Mouse (Mus musculus): ENCODE results near the gene Gdpd3. TPM values are rescaled to one million over a fixed set of nuclear protein-coding genes. Genes with fewer than 3 reads are reported as not detected.

The Gdpd3 gene
- polyA plus RNA-seq, 2 experiments = 0.27 to 2.0 TPM

DNA sequence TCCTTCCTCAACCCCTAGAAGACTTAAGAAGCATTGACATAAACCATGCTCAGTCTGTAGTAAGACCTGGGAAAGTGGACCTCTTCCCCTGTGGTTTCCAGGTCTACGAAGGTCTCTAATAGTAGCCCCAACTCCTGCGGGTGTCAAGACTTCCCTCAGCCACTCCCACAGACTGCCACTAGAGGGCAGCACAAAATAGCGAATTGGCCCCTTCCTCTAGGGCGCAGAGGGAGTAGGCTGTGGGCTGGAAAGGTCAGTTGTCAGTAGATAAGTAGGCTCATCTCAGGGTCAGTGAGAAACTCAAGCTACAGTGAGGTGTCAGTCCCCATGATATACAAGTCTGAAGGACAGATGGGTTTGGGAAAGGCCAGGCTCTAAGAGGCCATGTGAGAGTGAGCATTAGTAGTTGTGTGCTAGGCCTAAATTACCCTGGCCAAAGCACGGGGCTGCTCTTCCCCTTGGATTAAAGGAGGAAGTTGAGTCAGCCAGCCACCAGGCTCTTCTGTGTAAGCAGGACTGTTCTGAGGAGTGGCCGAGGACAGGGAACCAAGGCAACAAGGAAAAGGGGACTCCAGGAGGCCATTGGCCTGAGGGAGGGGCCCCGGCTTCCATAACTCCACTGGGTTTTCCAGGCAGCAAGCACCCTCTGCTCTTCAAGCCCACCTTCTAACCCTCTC, 55.8 kb downstream of the Gdpd3 start:
- TF ChIP-seq CTCF (IDR thresholded peaks at IDR 0.05; ENCODE audit: low read depth) = peak; percentile 97
- TF ChIP-seq EP300 (IDR thresholded peaks at IDR 0.05; ENCODE audit: low read depth) = no peak
- no peaks in the 10 kb centered on the region for H3K9me3 ChIP-seq (ENCODE audit: control insufficient read depth, low read length)
- H3K27ac ChIP-seq = no peak overlapping the region
- 17% methylated on average over 7 of the region's 7 CpGs for WGBS (ENCODE audit: insufficient replicate concordance)
- H3K9ac ChIP-seq (replicated peaks) = no peak overlapping the region
- H3K27me3 ChIP-seq (ENCODE audit: control insufficient read depth, insufficient read depth, low read length) = peaks cover 16% of the 10 kb centered on the region
- ATAC-seq (ENCODE audit: insufficient read depth) (peak; percentile 41; the same call in 1 of the 2 replicates), DNase-seq (ENCODE audit: low read depth in 3 of 3, low spot score in 3 of 3) (peak; percentile 36 to 59 (median 55))
- no peak overlapping the region for H3K4me3 ChIP-seq (ENCODE audit: insufficient read depth in 1 of 2, low read depth in 2 of 2, low read length in 2 of 2)
- no peaks in the 10 kb centered on the region for H3K36me3 ChIP-seq (replicated peaks; ENCODE audit: control insufficient read depth, insufficient read depth, low read depth)
- H3K4me1 ChIP-seq (replicated peaks; ENCODE audit: control insufficient read depth in 2 of 2, insufficient read depth in 2 of 2, low read length in 1 of 2) = no peaks in the 10 kb centered on the region
- H3K4me2 ChIP-seq (ENCODE audit: low read depth) = no peak overlapping the region

DNA sequence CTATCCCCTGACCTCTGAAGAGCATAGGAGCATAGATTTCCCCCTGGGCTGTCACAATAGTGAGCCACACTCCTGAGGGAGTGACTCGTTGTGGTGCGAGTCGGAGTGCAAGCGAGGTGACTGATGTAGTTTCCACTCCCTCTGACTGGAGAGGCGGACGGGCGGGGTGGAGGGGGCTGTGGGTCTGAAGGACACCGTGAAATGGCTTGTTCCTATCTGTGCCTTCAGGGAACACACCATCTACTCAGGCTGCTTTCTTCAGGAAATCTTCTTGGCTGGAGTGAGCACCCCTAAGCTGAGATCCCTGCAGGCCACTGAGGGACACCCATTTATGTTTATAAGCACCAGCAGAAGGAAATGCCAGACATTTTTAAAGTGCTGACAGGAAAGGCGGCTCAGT, 56.6 kb downstream of the Gdpd3 start:
- H3K4me1 ChIP-seq (replicated peaks; ENCODE audit: control insufficient read depth in 2 of 2, insufficient read depth in 2 of 2, low read length in 1 of 2) = no peaks in the 10 kb centered on the region
- H3K4me2 ChIP-seq (ENCODE audit: low read depth) = no peak overlapping the region
- H3K27me3 ChIP-seq (ENCODE audit: control insufficient read depth, insufficient read depth, low read length) = peaks cover 16% of the 10 kb centered on the region
- H3K27ac ChIP-seq = no peak overlapping the region
- TF ChIP-seq CTCF (IDR thresholded peaks at IDR 0.05; ENCODE audit: low read depth) = no peak
- TF ChIP-seq EP300 (IDR thresholded peaks at IDR 0.05; ENCODE audit: low read depth) = no peak
- no peaks in the 10 kb centered on the region for H3K9me3 ChIP-seq (ENCODE audit: control insufficient read depth, low read length)
- ATAC-seq (ENCODE audit: insufficient read depth) = no peak
- H3K9ac ChIP-seq (replicated peaks) = no peak overlapping the region
- H3K36me3 ChIP-seq (replicated peaks; ENCODE audit: control insufficient read depth, insufficient read depth, low read depth) = no peaks in the 10 kb centered on the region
- no peak for DNase-seq (ENCODE audit: low read depth in 3 of 3, low spot score in 3 of 3)
- WGBS (ENCODE audit: insufficient replicate concordance) = 31% methylated on average over 9 of the region's 9 CpGs
- no peak overlapping the region for H3K4me3 ChIP-seq (ENCODE audit: insufficient read depth in 1 of 2, low read depth in 2 of 2, low read length in 2 of 2)

DNA sequence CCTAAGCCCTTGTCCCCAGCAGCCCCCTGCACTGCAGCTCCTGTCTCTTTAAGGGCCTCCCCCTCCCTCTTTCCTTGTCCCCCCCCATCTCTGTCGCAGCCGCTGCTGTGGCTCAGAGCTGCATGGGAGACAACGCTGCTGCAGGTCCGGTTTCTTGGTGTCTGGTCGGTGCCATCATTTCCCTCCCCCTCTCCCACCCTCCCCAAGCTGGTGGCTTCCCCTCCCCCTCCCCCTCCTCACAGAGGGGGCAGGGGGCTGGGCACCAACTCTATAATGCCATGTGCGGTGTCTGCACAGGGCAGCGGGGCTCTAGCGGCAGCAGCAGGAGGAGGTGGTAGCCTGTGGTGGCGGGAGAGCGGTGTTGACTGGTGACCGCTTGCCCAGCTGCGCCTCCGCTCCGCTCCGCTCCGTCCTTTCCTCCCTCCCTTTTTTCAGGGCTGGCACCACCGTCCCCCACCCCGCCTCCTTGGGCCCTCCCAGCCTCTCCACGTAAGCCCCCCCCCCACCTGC, 57.1 kb downstream of the Gdpd3 start:
- Histone ChIP-seq H3K36me3 (replicated peaks; ENCODE audit: control insufficient read depth, insufficient read depth, low read depth) (no peaks in the 10 kb centered on the region), H3K4me2 (ENCODE audit: low read depth) (no peak overlapping the region), H3K27ac (no peak overlapping the region), H3K9ac (replicated peaks) (no peak overlapping the region), H3K4me1 (replicated peaks; ENCODE audit: control insufficient read depth in 2 of 2, insufficient read depth in 2 of 2, low read length in 1 of 2) (no peaks in the 10 kb centered on the region), H3K4me3 (ENCODE audit: insufficient read depth in 1 of 2, low read depth in 2 of 2, low read length in 2 of 2) (no peak overlapping the region), H3K27me3 (ENCODE audit: control insufficient read depth, insufficient read depth, low read length) (peaks cover 16% of the 10 kb centered on the region), H3K9me3 (ENCODE audit: control insufficient read depth, low read length) (no peaks in the 10 kb centered on the region)
- DNase-seq (ENCODE audit: low read depth in 3 of 3, low spot score in 3 of 3) (no peak), ATAC-seq (ENCODE audit: insufficient read depth) (no peak)
- TF ChIP-seq CTCF (IDR thresholded peaks at IDR 0.05; ENCODE audit: low read depth) (no peak), EP300 (IDR thresholded peaks at IDR 0.05; ENCODE audit: low read depth) (no peak)
- WGBS (ENCODE audit: insufficient replicate concordance) = 5% methylated on average over 17 of the region's 19 CpGs

DNA sequence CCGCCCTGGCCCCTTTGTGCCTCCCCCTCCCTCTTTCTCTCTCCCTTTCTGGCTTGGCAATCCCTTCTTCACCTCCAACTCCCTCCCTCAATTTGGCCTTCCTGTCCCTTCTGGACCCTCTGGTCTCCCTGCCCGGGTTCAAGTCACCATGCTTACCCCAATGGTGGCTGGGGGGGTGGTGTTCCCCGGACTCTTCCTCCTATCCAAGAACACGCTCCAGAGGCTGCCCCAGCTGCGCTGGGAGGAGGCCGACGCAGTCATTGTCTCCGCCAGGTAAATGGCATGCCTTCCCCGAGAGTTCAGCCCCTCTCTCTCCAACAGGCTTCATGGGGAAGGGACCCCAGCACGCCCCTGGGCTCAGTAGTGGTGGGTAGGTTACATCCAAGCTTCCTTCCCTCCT, 57.8 kb downstream of the Gdpd3 start:
- Histone ChIP-seq H3K36me3 (replicated peaks; ENCODE audit: control insufficient read depth, insufficient read depth, low read depth) (no peaks in the 10 kb centered on the region), H3K4me1 (replicated peaks; ENCODE audit: control insufficient read depth in 2 of 2, insufficient read depth in 2 of 2, low read length in 1 of 2) (no peaks in the 10 kb centered on the region), H3K4me3 (ENCODE audit: insufficient read depth in 1 of 2, low read depth in 2 of 2, low read length in 2 of 2) (no peak overlapping the region), H3K4me2 (ENCODE audit: low read depth) (no peak overlapping the region), H3K9ac (replicated peaks) (no peak overlapping the region), H3K9me3 (ENCODE audit: control insufficient read depth, low read length) (no peaks in the 10 kb centered on the region), H3K27ac (no peak overlapping the region), H3K27me3 (ENCODE audit: control insufficient read depth, insufficient read depth, low read length) (peaks cover 16% of the 10 kb centered on the region)
- 17% methylated on average over 10 of the region's 10 CpGs for WGBS (ENCODE audit: insufficient replicate concordance)
- DNase-seq (ENCODE audit: low read depth in 3 of 3, low spot score in 3 of 3) (no peak), ATAC-seq (ENCODE audit: insufficient read depth) (no peak)
- TF ChIP-seq CTCF (IDR thresholded peaks at IDR 0.05; ENCODE audit: low read depth) (no peak), EP300 (IDR thresholded peaks at IDR 0.05; ENCODE audit: low read depth) (no peak)

Other genes starting within 250 kb of the Gdpd3 start
- gene Eif3c, start 199.9 kb upstream of the Gdpd3 start, polyA plus RNA-seq (2012; rRNA removed) = 45.7 and 58.0 TPM in 2 replicates
- 94.4 and 96.2 TPM in 2 replicates for gene Eif3c, start 199.9 kb upstream of the Gdpd3 start, polyA plus RNA-seq (2014; fragmentation: Nextera tagmentation; extraction: Ambion mirVana)
- gene Apobr, start 181.4 kb upstream of the Gdpd3 start, polyA plus RNA-seq (2012; rRNA removed) = 1.2 and 1.6 TPM in 2 replicates
- 0.69 TPM in 2 replicates for gene Apobr, start 181.4 kb upstream of the Gdpd3 start, polyA plus RNA-seq (2014; fragmentation: Nextera tagmentation; extraction: Ambion mirVana)
- 8.4 and 8.8 TPM in 2 replicates for gene Cln3, start 180.5 kb upstream of the Gdpd3 start, polyA plus RNA-seq (2012; rRNA removed)
- 7.2 and 9.7 TPM in 2 replicates for gene Cln3, start 180.5 kb upstream of the Gdpd3 start, polyA plus RNA-seq (2014; fragmentation: Nextera tagmentation; extraction: Ambion mirVana)
- gene Il27, start 171.4 kb upstream of the Gdpd3 start, polyA plus RNA-seq (2012; rRNA removed) = 0.07 TPM in 1 of 2 replicates, not detected in the other
- not detected in 2 replicates for gene Il27, start 171.4 kb upstream of the Gdpd3 start, polyA plus RNA-seq (2014; fragmentation: Nextera tagmentation; extraction: Ambion mirVana)
- 1.9 and 2.6 TPM in 2 replicates for gene Nupr1, start 135.5 kb upstream of the Gdpd3 start, polyA plus RNA-seq (2012; rRNA removed)
- gene Nupr1, start 135.5 kb upstream of the Gdpd3 start, polyA plus RNA-seq (2014; fragmentation: Nextera tagmentation; extraction: Ambion mirVana) = 1.3 and 3.2 TPM in 2 replicates
- gene Sgf29, start 117.0 kb upstream of the Gdpd3 start, polyA plus RNA-seq (2012; rRNA removed) = 19.5 and 24.7 TPM in 2 replicates
- 23.6 and 34.4 TPM in 2 replicates for gene Sgf29, start 117.0 kb upstream of the Gdpd3 start, polyA plus RNA-seq (2014; fragmentation: Nextera tagmentation; extraction: Ambion mirVana)
- 4.5 and 6.4 TPM in 2 replicates for gene Sult1a1, start 89.9 kb upstream of the Gdpd3 start, polyA plus RNA-seq (2012; rRNA removed)
- 13.1 and 15.2 TPM in 2 replicates for gene Sult1a1, start 89.9 kb upstream of the Gdpd3 start, polyA plus RNA-seq (2014; fragmentation: Nextera tagmentation; extraction: Ambion mirVana)
- gene Bola2, start 70.9 kb upstream of the Gdpd3 start, polyA plus RNA-seq (2012; rRNA removed) = 35.8 and 69.8 TPM in 2 replicates
- gene Bola2, start 70.9 kb upstream of the Gdpd3 start, polyA plus RNA-seq (2014; fragmentation: Nextera tagmentation; extraction: Ambion mirVana) = 97.2 and 111 TPM in 2 replicates
- gene Slx1b, start 70.5 kb upstream of the Gdpd3 start, polyA plus RNA-seq (2012; rRNA removed) = 5.7 and 6.3 TPM in 2 replicates
- gene Slx1b, start 70.5 kb upstream of the Gdpd3 start, polyA plus RNA-seq (2014; fragmentation: Nextera tagmentation; extraction: Ambion mirVana) = 1.8 and 2.0 TPM in 2 replicates
- gene Coro1a, start 58.5 kb upstream of the Gdpd3 start, polyA plus RNA-seq (2012; rRNA removed) = 48.0 and 52.5 TPM in 2 replicates
- 65.6 and 81.5 TPM in 2 replicates for gene Coro1a, start 58.5 kb upstream of the Gdpd3 start, polyA plus RNA-seq (2014; fragmentation: Nextera tagmentation; extraction: Ambion mirVana)
- gene Mapk3, start 6.7 kb upstream of the Gdpd3 start, polyA plus RNA-seq (2012; rRNA removed) = 35.9 and 39.8 TPM in 2 replicates
- gene Mapk3, start 6.7 kb upstream of the Gdpd3 start, polyA plus RNA-seq (2014; fragmentation: Nextera tagmentation; extraction: Ambion mirVana) = 14.4 and 15.5 TPM in 2 replicates
- gene Ypel3, start 10.6 kb downstream of the Gdpd3 start, polyA plus RNA-seq (2012; rRNA removed) = 69.9 and 74.2 TPM in 2 replicates
- gene Ypel3, start 10.6 kb downstream of the Gdpd3 start, polyA plus RNA-seq (2014; fragmentation: Nextera tagmentation; extraction: Ambion mirVana) = 76.0 and 83.3 TPM in 2 replicates
- gene Tbx6, start 15.1 kb downstream of the Gdpd3 start, polyA plus RNA-seq (2012; rRNA removed) = 1.3 and 1.5 TPM in 2 replicates
- 0.43 and 0.47 TPM in 2 replicates for gene Tbx6, start 15.1 kb downstream of the Gdpd3 start, polyA plus RNA-seq (2014; fragmentation: Nextera tagmentation; extraction: Ambion mirVana)
- 81.8 and 83.2 TPM in 2 replicates for gene Ppp4c, start 26.2 kb downstream of the Gdpd3 start, polyA plus RNA-seq (2012; rRNA removed)
- 105 and 117 TPM in 2 replicates for gene Ppp4c, start 26.2 kb downstream of the Gdpd3 start, polyA plus RNA-seq (2014; fragmentation: Nextera tagmentation; extraction: Ambion mirVana)
- gene Fam57b, start 31.3 kb downstream of the Gdpd3 start, polyA plus RNA-seq (2012; rRNA removed) = 0.19 and 0.24 TPM in 2 replicates
- not detected in 2 replicates for gene Fam57b, start 31.3 kb downstream of the Gdpd3 start, polyA plus RNA-seq (2014; fragmentation: Nextera tagmentation; extraction: Ambion mirVana)
- gene 4930451I11Rik, start 65.3 kb downstream of the Gdpd3 start, polyA plus RNA-seq (2012; rRNA removed) = not detected in 2 replicates
- gene 4930451I11Rik, start 65.3 kb downstream of the Gdpd3 start, polyA plus RNA-seq (2014; fragmentation: Nextera tagmentation; extraction: Ambion mirVana) = not detected in 2 replicates
- gene Doc2a, start 81.1 kb downstream of the Gdpd3 start, polyA plus RNA-seq (2012; rRNA removed) = 0.02 TPM in 1 of 2 replicates, not detected in the other
- gene Doc2a, start 81.1 kb downstream of the Gdpd3 start, polyA plus RNA-seq (2014; fragmentation: Nextera tagmentation; extraction: Ambion mirVana) = 0.18 TPM in 1 of 2 replicates, not detected in the other
- gene Hirip3, start 95.6 kb downstream of the Gdpd3 start, polyA plus RNA-seq (2012; rRNA removed) = 24.7 and 58.1 TPM in 2 replicates
- 5.2 and 5.6 TPM in 2 replicates for gene Hirip3, start 95.6 kb downstream of the Gdpd3 start, polyA plus RNA-seq (2014; fragmentation: Nextera tagmentation; extraction: Ambion mirVana)
- 22.7 and 25.1 TPM in 2 replicates for gene Ino80e, start 96.0 kb downstream of the Gdpd3 start, polyA plus RNA-seq (2012; rRNA removed)
- gene Ino80e, start 96.0 kb downstream of the Gdpd3 start, polyA plus RNA-seq (2014; fragmentation: Nextera tagmentation; extraction: Ambion mirVana) = 36.6 and 40.6 TPM in 2 replicates
- 16.2 and 16.3 TPM in 2 replicates for gene Taok2, start 118.4 kb downstream of the Gdpd3 start, polyA plus RNA-seq (2012; rRNA removed)
- gene Taok2, start 118.4 kb downstream of the Gdpd3 start, polyA plus RNA-seq (2014; fragmentation: Nextera tagmentation; extraction: Ambion mirVana) = 6.3 and 7.0 TPM in 2 replicates
- 10.8 and 15.3 TPM in 2 replicates for gene Tmem219, start 156.6 kb downstream of the Gdpd3 start, polyA plus RNA-seq (2012; rRNA removed)
- gene Tmem219, start 156.6 kb downstream of the Gdpd3 start, polyA plus RNA-seq (2014; fragmentation: Nextera tagmentation; extraction: Ambion mirVana) = 15.7 and 17.1 TPM in 2 replicates
- 4.0 and 4.3 TPM in 2 replicates for gene Kctd13, start 162.5 kb downstream of the Gdpd3 start, polyA plus RNA-seq (2012; rRNA removed)
- 3.0 and 4.8 TPM in 2 replicates for gene Kctd13, start 162.5 kb downstream of the Gdpd3 start, polyA plus RNA-seq (2014; fragmentation: Nextera tagmentation; extraction: Ambion mirVana)
- gene Asphd1, start 183.2 kb downstream of the Gdpd3 start, polyA plus RNA-seq (2012; rRNA removed) = 0.04 TPM in 1 of 2 replicates, not detected in the other
- gene Asphd1, start 183.2 kb downstream of the Gdpd3 start, polyA plus RNA-seq (2014; fragmentation: Nextera tagmentation; extraction: Ambion mirVana) = not detected in 2 replicates
- gene Sez6l2, start 184.2 kb downstream of the Gdpd3 start, polyA plus RNA-seq (2012; rRNA removed) = 0.19 and 0.40 TPM in 2 replicates
- not detected in 2 replicates for gene Sez6l2, start 184.2 kb downstream of the Gdpd3 start, polyA plus RNA-seq (2014; fragmentation: Nextera tagmentation; extraction: Ambion mirVana)
- gene Cdipt, start 209.6 kb downstream of the Gdpd3 start, polyA plus RNA-seq (2012; rRNA removed) = 36.4 and 45.9 TPM in 2 replicates
- 32.6 and 34.3 TPM in 2 replicates for gene Cdipt, start 209.6 kb downstream of the Gdpd3 start, polyA plus RNA-seq (2014; fragmentation: Nextera tagmentation; extraction: Ambion mirVana)
- gene Cdiptos, start 209.8 kb downstream of the Gdpd3 start, polyA plus RNA-seq (2012; rRNA removed) = 0.18 and 0.52 TPM in 2 replicates
- gene Cdiptos, start 209.8 kb downstream of the Gdpd3 start, polyA plus RNA-seq (2014; fragmentation: Nextera tagmentation; extraction: Ambion mirVana) = 0.20 and 0.64 TPM in 2 replicates
- gene Mvp, start 248.3 kb downstream of the Gdpd3 start, polyA plus RNA-seq (2012; rRNA removed) = 3.8 and 4.5 TPM in 2 replicates
- 5.5 and 5.6 TPM in 2 replicates for gene Mvp, start 248.3 kb downstream of the Gdpd3 start, polyA plus RNA-seq (2014; fragmentation: Nextera tagmentation; extraction: Ambion mirVana)